Mouse (Mus musculus) neural tube, embryonic 14.5 days (tissue): ENCODE measurements around the gene March6. TPM values are rescaled to one million over a fixed set of nuclear protein-coding genes. Genes with fewer than 3 reads are reported as not detected.

Experiments
- ATAC-seq: fragments of 200-750 bp; cut with Nextera tagmentation; 2 replicates; pipeline ENCODE4 v1.8.0; 2017; ENCODE audit warnings: low read depth, mild to moderate bottlenecking, moderate TSS enrichment, moderate library complexity
- H3K27ac ChIP-seq: fragments of 300-500 bp; sonication (generic); 2 replicates; pipeline ENCODE4 v1.5.1; 2014; ENCODE audit warnings: low read depth, mild to moderate bottlenecking, control low read depth, low read length, moderate library complexity, mixed read lengths
- H3K27me3 ChIP-seq: fragments of 300-500 bp; sonication (generic); 2 replicates; pipeline ENCODE4 v1.6.1; 2014; ENCODE audit warnings: low read length; ENCODE audit not compliant: control insufficient read depth, insufficient read depth
- H3K36me3 ChIP-seq: fragments of 300-500 bp; sonication (generic); 2 replicates; pipeline ENCODE4 v1.6.1; 2014; ENCODE audit warnings: low read length, mixed read lengths; ENCODE audit not compliant: control insufficient read depth, insufficient read depth
- H3K4me1 ChIP-seq: fragments of 300-500 bp; sonication (generic); 2 replicates; pipeline ENCODE4 v1.6.1; 2014; ENCODE audit warnings: low read length; ENCODE audit not compliant: control insufficient read depth, insufficient read depth
- H3K4me2 ChIP-seq: fragments of 300-500 bp; sonication (generic); 2 replicates; pipeline ENCODE4 v1.6.1; 2014; ENCODE audit warnings: mild to moderate bottlenecking, low read depth, low read length, control low read depth
- H3K4me3 ChIP-seq: fragments of 300-500 bp; sonication (generic); 2 replicates; pipeline ENCODE4 v1.5.1; 2014; ENCODE audit warnings: low read depth, low read length, control low read depth, mixed read lengths
- H3K9ac ChIP-seq: fragments of 300-500 bp; sonication (generic); replicated peaks from 2 replicates; pipeline ENCODE4 v1.6.1; 2014; ENCODE audit warnings: low read depth, mild to moderate bottlenecking, control low read depth, low read length, mixed read lengths
- H3K9me3 ChIP-seq: fragments of 300-500 bp; sonication (generic); 2 replicates; pipeline ENCODE4 v1.6.1; 2016; ENCODE audit warnings: low read length; ENCODE audit not compliant: control insufficient read depth
- WGBS: fragments of 180-500 bp; shearing (Covaris S2); extraction: QIAGEN DNeasy Blood & Tissue Kit; methylation state at CpG from one replicate; pipeline ENCODE4 v1.1.7; 2014; 5-methylcytosine and 5-hydroxymethylcytosine counted together
- polyA plus RNA-seq: library from polyadenylated mRNA; unstranded; fragments of >200 nt; fragmentation: Nextera tagmentation; extraction: Ambion mirVana; gene quantifications from 2 replicates; pipeline ENCODE4 v1.2.1, GENCODE M21; 2014

The March6 gene
- polyA plus RNA-seq, 1 experiment from 2014 or later: 98.4 TPM

GRCm38 (mm10) chr15:31454861-31455295, 76.0 kb downstream of the March6 start:
- no peaks in the 10 kb centered on the region for H3K27me3 ChIP-seq
- H3K4me1 ChIP-seq: peaks cover 3% of the 10 kb centered on the region; the same call in 1 of the 2 replicates
- H3K36me3 ChIP-seq: peaks cover 12% of the 10 kb centered on the region
- WGBS: 78% methylated on average over 7 of the region's 7 CpGs
- no peak overlapping the region for H3K27ac ChIP-seq
- no peaks in the 10 kb centered on the region for H3K9me3 ChIP-seq
- H3K4me3 ChIP-seq: no peak overlapping the region
- H3K4me2 ChIP-seq: no peak overlapping the region
- no peak for ATAC-seq
- no peak overlapping the region for H3K9ac ChIP-seq

- Histone ChIP-seq H3K4me1 (peaks cover 3% of the 10 kb centered on the region; the same call in 1 of the 2 replicates), H3K9me3 (no peaks in the 10 kb centered on the region), H3K36me3 (peaks cover 6% of the 10 kb centered on the region; the same call in 1 of the 2 replicates), H3K4me3 (peak overlapping the region; percentile 63), H3K9ac (peak overlapping the region; percentile 78), H3K4me2 (peak overlapping the region; percentile 71), H3K27ac (peak overlapping the region; percentile 73; the same call in 1 of the 2 replicates), H3K27me3 (no peaks in the 10 kb centered on the region)
- 0 out of 2 replicates have a peak, but pooled peaks have one; percentile 0 for ATAC-seq
- 54% methylated on average over 10 of the region's 10 CpGs for WGBS
Measured at GRCm38 (mm10) chr15:31454096-31454860, 76.6 kb downstream of the March6 start.

GRCm38 (mm10) chr15:31453098-31453916, 77.5 kb downstream of the March6 start, which contains the start of gene Ropn1l:
TSS of gene Ropn1l (minus strand) at chr15:31453737.
- under 1% methylated on average over 50 of the region's 57 CpGs for WGBS
- peaks cover 3% of the 10 kb centered on the region; the same call in 1 of the 2 replicates for H3K4me1 ChIP-seq
- H3K4me2 ChIP-seq: peak within 1 kb of the TSS; percentile 71
- peak; percentile 94 for ATAC-seq
- peak within 1 kb of the TSS; percentile 78 for H3K9ac ChIP-seq
- no peaks in the 10 kb centered on the region for H3K9me3 ChIP-seq
- H3K4me3 ChIP-seq: peak within 1 kb of the TSS; percentile 63
- H3K27ac ChIP-seq: peak within 1 kb of the TSS; percentile 73
- H3K36me3 ChIP-seq: no peaks in the 10 kb centered on the region
- H3K27me3 ChIP-seq: no peaks in the 10 kb centered on the region

GRCm38 (mm10) chr15:31452336-31453097, 78.3 kb downstream of the March6 start:
- peaks cover 3% of the 10 kb centered on the region; the same call in 1 of the 2 replicates for H3K4me1 ChIP-seq
- H3K27ac ChIP-seq: no peak overlapping the region
- H3K27me3 ChIP-seq: no peaks in the 10 kb centered on the region
- peak overlapping the region; percentile 71 for H3K4me2 ChIP-seq
- ATAC-seq: no peak
- no peaks in the 10 kb centered on the region for H3K9me3 ChIP-seq
- 57% methylated on average over 18 of the region's 18 CpGs for WGBS
- H3K36me3 ChIP-seq: no peaks in the 10 kb centered on the region
- no peak overlapping the region for H3K9ac ChIP-seq
- H3K4me3 ChIP-seq: peak overlapping the region; percentile 63

GRCm38 (mm10) chr15:31449772-31450171, 81.1 kb downstream of the March6 start:
- Histone ChIP-seq H3K9me3 (no peaks in the 10 kb centered on the region), H3K4me1 (peaks cover 3% of the 10 kb centered on the region; the same call in 1 of the 2 replicates)

GRCm38 (mm10) chr15:31447121-31447520, 83.7 kb downstream of the March6 start:
- Histone ChIP-seq H3K4me1 (no peaks in the 10 kb centered on the region), H3K36me3 (no peaks in the 10 kb centered on the region), H3K4me3 (no peak overlapping the region), H3K27me3 (no peaks in the 10 kb centered on the region), H3K27ac (no peak overlapping the region), H3K9ac (no peak overlapping the region), H3K9me3 (no peaks in the 10 kb centered on the region), H3K4me2 (no peak overlapping the region)
- ATAC-seq: peak; percentile 58; the same call in 1 of the 2 replicates
- WGBS: 46% methylated on average over 7 of the region's 7 CpGs

More at GRCm38 (mm10) chr15:31449772-31450171, 81.1 kb downstream of the March6 start:
- no peak overlapping the region for H3K4me3 ChIP-seq
- no peak overlapping the region for H3K27ac ChIP-seq
- no peaks in the 10 kb centered on the region for H3K36me3 ChIP-seq
- no peak overlapping the region for H3K9ac ChIP-seq
- no peak for ATAC-seq
- H3K27me3 ChIP-seq: no peaks in the 10 kb centered on the region
- WGBS: 26% methylated on average over 2 of the region's 2 CpGs
- no peak overlapping the region for H3K4me2 ChIP-seq

GRCm38 (mm10) chr15:31442698-31443097, 88.2 kb downstream of the March6 start:
- H3K27me3 ChIP-seq: no peaks in the 10 kb centered on the region
- no peak for ATAC-seq
- no peak overlapping the region for H3K4me3 ChIP-seq
- H3K9ac ChIP-seq: no peak overlapping the region
- H3K9me3 ChIP-seq: no peaks in the 10 kb centered on the region
- H3K36me3 ChIP-seq: no peaks in the 10 kb centered on the region
- H3K27ac ChIP-seq: no peak overlapping the region
- no peaks in the 10 kb centered on the region for H3K4me1 ChIP-seq
- no peak overlapping the region for H3K4me2 ChIP-seq
- WGBS: 91% methylated on average over 4 of the region's 4 CpGs

GRCm38 (mm10) chr15:31441996-31442395, 88.9 kb downstream of the March6 start:
- Histone ChIP-seq H3K4me1 (no peaks in the 10 kb centered on the region), H3K4me2 (no peak overlapping the region), H3K36me3 (no peaks in the 10 kb centered on the region), H3K27ac (no peak overlapping the region), H3K9ac (no peak overlapping the region), H3K4me3 (no peak overlapping the region), H3K9me3 (no peaks in the 10 kb centered on the region), H3K27me3 (no peaks in the 10 kb centered on the region)
- no peak for ATAC-seq
- WGBS: 85% methylated on average over 6 of the region's 6 CpGs
